Mouse (Mus musculus): Measurements from ENCODE around the gene Wbp1. TPM values are rescaled to one million over a fixed set of nuclear protein-coding genes. Genes with fewer than 3 reads are reported as not detected.

The Wbp1 gene
- polyA plus RNA-seq, 1 experiment, result 121 TPM

- Histone ChIP-seq H3K27me3 (replicated peaks) (peaks cover 89% of the 10 kb centered on the region), H3K4me3 (replicated peaks) (peak overlapping the region; percentile 88)
Observed at GRCm38 (mm10) chr6:83070311-83071219, 50.8 kb downstream of the Wbp1 start.

GRCm38 (mm10) chr6:83070247-83070310 lies 51.3 kb downstream of the Wbp1 start, which contains the start of gene Tlx2:
TSS of gene Tlx2 (minus strand) at chr6:83070293.
- Histone ChIP-seq H3K36me3 (replicated peaks; ENCODE audit: low read length) (peaks cover 13% of the 10 kb centered on the region), H3K27me3 (replicated peaks) (peaks cover 92% of the 10 kb centered on the region), H3K4me3 (replicated peaks) (peak within 1 kb of the TSS; percentile 88), H3K4me1 (peaks cover 52% of the 10 kb centered on the region), H3K9me3 (no peaks in the 10 kb centered on the region)
- TF ChIP-seq GATA1 (IDR thresholded peaks at IDR 0.05; ENCODE audit: borderline replicate concordance, low read length), result no peak
- TF ChIP-seq FLI1 (IDR thresholded peaks at IDR 0.05; ENCODE audit: low read length), result no peak

More at GRCm38 (mm10) chr6:83070311-83071219, 50.8 kb downstream of the Wbp1 start:
- TF ChIP-seq GATA1 (IDR thresholded peaks at IDR 0.05; ENCODE audit: borderline replicate concordance, low read length) (no peak), FLI1 (IDR thresholded peaks at IDR 0.05; ENCODE audit: low read length) (no peak)
- Histone ChIP-seq H3K36me3 (replicated peaks; ENCODE audit: low read length) (peaks cover 13% of the 10 kb centered on the region), H3K4me1 (peaks cover 52% of the 10 kb centered on the region), H3K9me3 (no peaks in the 10 kb centered on the region)

- Histone ChIP-seq H3K9me3 (no peaks in the 10 kb centered on the region), H3K4me1 (peaks cover 53% of the 10 kb centered on the region), H3K4me3 (replicated peaks) (peak overlapping the region; percentile 88), H3K36me3 (replicated peaks; ENCODE audit: low read length) (peaks cover 15% of the 10 kb centered on the region), H3K27me3 (replicated peaks) (peaks cover 95% of the 10 kb centered on the region)
- TF ChIP-seq FLI1 (IDR thresholded peaks at IDR 0.05; ENCODE audit: low read length) (no peak), GATA1 (IDR thresholded peaks at IDR 0.05; ENCODE audit: borderline replicate concordance, low read length) (no peak)
Observed at GRCm38 (mm10) chr6:83069488-83070246, 51.7 kb downstream of the Wbp1 start.

Other genes starting within 250 kb of the Wbp1 start
- gene Sema4f, start 181.8 kb downstream of the Wbp1 start, polyA plus RNA-seq (2012; ENCODE audit: insufficient read depth, low replicate concordance), result not detected in 2 replicates
- gene M1ap, start 174.7 kb downstream of the Wbp1 start, polyA plus RNA-seq (2012; ENCODE audit: insufficient read depth, low replicate concordance), result 3.6 and 5.2 TPM in 2 replicates
- 159 and 256 TPM in 2 replicates for gene Dok1, start 88.1 kb downstream of the Wbp1 start, polyA plus RNA-seq (2012; ENCODE audit: insufficient read depth, low replicate concordance)
- gene Loxl3, start 87.4 kb downstream of the Wbp1 start, polyA plus RNA-seq (2012; ENCODE audit: insufficient read depth, low replicate concordance), result 0.40 and 4.2 TPM in 2 replicates
- gene Aup1, start 67.0 kb downstream of the Wbp1 start, polyA plus RNA-seq (2012; ENCODE audit: insufficient read depth, low replicate concordance), result 1,695 and 4,915 TPM in 2 replicates
- 27.7 and 49.5 TPM in 2 replicates for gene Htra2, start 66.3 kb downstream of the Wbp1 start, polyA plus RNA-seq (2012; ENCODE audit: insufficient read depth, low replicate concordance)
- gene Dqx1, start 63.7 kb downstream of the Wbp1 start, polyA plus RNA-seq (2012; ENCODE audit: insufficient read depth, low replicate concordance), result 0.22 TPM in 1 of 2 replicates, not detected in the other
- not detected in 2 replicates for gene Tlx2, start 51.3 kb downstream of the Wbp1 start, polyA plus RNA-seq (2012; ENCODE audit: insufficient read depth, low replicate concordance)
- gene Pcgf1, start 43.7 kb downstream of the Wbp1 start, polyA plus RNA-seq (2012; ENCODE audit: insufficient read depth, low replicate concordance), result 6.8 and 7.3 TPM in 2 replicates
- gene Lbx2, start 35.2 kb downstream of the Wbp1 start, polyA plus RNA-seq (2012; ENCODE audit: insufficient read depth, low replicate concordance), result 3.3 TPM in 1 of 2 replicates, not detected in the other
- 1.8 and 2.0 TPM in 2 replicates for gene Ccdc142, start 20.0 kb downstream of the Wbp1 start, polyA plus RNA-seq (2012; ENCODE audit: insufficient read depth, low replicate concordance)
- gene Gm42688, start 19.9 kb downstream of the Wbp1 start, polyA plus RNA-seq (2012; ENCODE audit: insufficient read depth, low replicate concordance), result 0.99 and 2.7 TPM in 2 replicates
- gene Mrpl53, start 12.5 kb downstream of the Wbp1 start, polyA plus RNA-seq (2012; ENCODE audit: insufficient read depth, low replicate concordance), result 9.6 and 78.7 TPM in 2 replicates
- gene Mogs, start 6.1 kb downstream of the Wbp1 start, polyA plus RNA-seq (2012; ENCODE audit: insufficient read depth, low replicate concordance), result 76.1 and 165 TPM in 2 replicates
- 201 and 370 TPM in 2 replicates for gene Ino80b, start 3.9 kb upstream of the Wbp1 start, polyA plus RNA-seq (2012; ENCODE audit: insufficient read depth, low replicate concordance)
- 15.8 and 48.5 TPM in 2 replicates for gene Rtkn, start 13.9 kb upstream of the Wbp1 start, polyA plus RNA-seq (2012; ENCODE audit: insufficient read depth, low replicate concordance)
- gene Wdr54, start 34.8 kb upstream of the Wbp1 start, polyA plus RNA-seq (2012; ENCODE audit: insufficient read depth, low replicate concordance), result 2.0 and 13.3 TPM in 2 replicates
- gene 1700003E16Rik, start 34.8 kb upstream of the Wbp1 start, polyA plus RNA-seq (2012; ENCODE audit: insufficient read depth, low replicate concordance), result 0.36 TPM in 1 of 2 replicates, not detected in the other
- gene Dctn1, start 44.4 kb upstream of the Wbp1 start, polyA plus RNA-seq (2012; ENCODE audit: insufficient read depth, low replicate concordance), result 113 and 905 TPM in 2 replicates
- 0.32 TPM in 1 of 2 replicates, not detected in the other for gene Slc4a5, start 98.3 kb upstream of the Wbp1 start, polyA plus RNA-seq (2012; ENCODE audit: insufficient read depth, low replicate concordance)
- gene Mthfd2, start 204.3 kb upstream of the Wbp1 start, polyA plus RNA-seq (2012; ENCODE audit: insufficient read depth, low replicate concordance), result 17.8 and 30.5 TPM in 2 replicates
- gene Mob1a, start 204.5 kb upstream of the Wbp1 start, polyA plus RNA-seq (2012; ENCODE audit: insufficient read depth, low replicate concordance), result 20.8 and 26.9 TPM in 2 replicates
- 46.0 and 113 TPM in 2 replicates for gene Bola3, start 227.6 kb upstream of the Wbp1 start, polyA plus RNA-seq (2012; ENCODE audit: insufficient read depth, low replicate concordance)

Measured in megakaryocyte, embryonic 14.5 days (primary cell).